Mouse (Mus musculus) lung, embryonic 16.5 days (tissue): ENCODE data around the gene Klf16. TPM values are rescaled to one million over a fixed set of nuclear protein-coding genes. Genes with fewer than 3 reads are reported as not detected.
A peak's percentile ranks its signal among the peaks of the same experiment; 100 is the strongest.

Experiments
- ATAC-seq: fragments of 200-750 bp; cut with Nextera tagmentation; 2 replicates; pipeline ENCODE4 v1.8.0; 2017; ENCODE audit warnings: low read depth, mild to moderate bottlenecking, moderate library complexity
- H3K27ac ChIP-seq: fragments of 300-500 bp; sonication (generic); 2 replicates; pipeline ENCODE4 v1.5.1; 2014; ENCODE audit warnings: mild to moderate bottlenecking, control low read depth, low read length
- H3K27me3 ChIP-seq: fragments of 300-500 bp; sonication (generic); 2 replicates; pipeline ENCODE4 v1.6.1; 2014; ENCODE audit warnings: low read depth, low read length, mixed read lengths; ENCODE audit not compliant: control insufficient read depth, insufficient read depth
- H3K36me3 ChIP-seq: fragments of 300-500 bp; sonication (generic); 2 replicates; pipeline ENCODE4 v1.6.1; 2014; ENCODE audit warnings: low read length; ENCODE audit not compliant: control insufficient read depth, insufficient read depth
- H3K4me1 ChIP-seq: fragments of 300-500 bp; sonication (generic); replicated peaks from 2 replicates; pipeline ENCODE4 v1.6.1; 2014; ENCODE audit warnings: low read length, mixed read lengths; ENCODE audit not compliant: control insufficient read depth, insufficient read depth
- H3K4me2 ChIP-seq: fragments of 300-500 bp; sonication (generic); 2 replicates; pipeline ENCODE4 v1.6.1; 2014; ENCODE audit warnings: low read depth, low read length, control low read depth
- H3K4me3 ChIP-seq: fragments of 300-500 bp; sonication (generic); 2 replicates; pipeline ENCODE4 v1.5.1; 2014; ENCODE audit warnings: mild to moderate bottlenecking, low read length, control low read depth
- H3K9ac ChIP-seq: fragments of 300-500 bp; sonication (generic); 2 replicates; pipeline ENCODE4 v1.6.1; 2014; ENCODE audit warnings: low read length, control low read depth
- H3K9me3 ChIP-seq: fragments of 300-500 bp; sonication (generic); 2 replicates; pipeline ENCODE4 v1.6.1; 2016; ENCODE audit warnings: low read length; ENCODE audit not compliant: control insufficient read depth
- WGBS: fragments of 180-500 bp; shearing (Covaris S2); extraction: QIAGEN DNeasy Blood & Tissue Kit; methylation state at CpG from one replicate; pipeline ENCODE4 v1.1.7; 2014; 5-methylcytosine and 5-hydroxymethylcytosine counted together
- polyA plus RNA-seq: library from polyadenylated mRNA; unstranded; fragments of >200 nt; fragmentation: Nextera tagmentation; extraction: Ambion mirVana; gene quantifications from 2 replicates; pipeline ENCODE4 v1.2.1, GENCODE M21; 2015

Gene Klf16
- polyA plus RNA-seq, 1 experiment from 2014 or later: 8.2 TPM

DNA sequence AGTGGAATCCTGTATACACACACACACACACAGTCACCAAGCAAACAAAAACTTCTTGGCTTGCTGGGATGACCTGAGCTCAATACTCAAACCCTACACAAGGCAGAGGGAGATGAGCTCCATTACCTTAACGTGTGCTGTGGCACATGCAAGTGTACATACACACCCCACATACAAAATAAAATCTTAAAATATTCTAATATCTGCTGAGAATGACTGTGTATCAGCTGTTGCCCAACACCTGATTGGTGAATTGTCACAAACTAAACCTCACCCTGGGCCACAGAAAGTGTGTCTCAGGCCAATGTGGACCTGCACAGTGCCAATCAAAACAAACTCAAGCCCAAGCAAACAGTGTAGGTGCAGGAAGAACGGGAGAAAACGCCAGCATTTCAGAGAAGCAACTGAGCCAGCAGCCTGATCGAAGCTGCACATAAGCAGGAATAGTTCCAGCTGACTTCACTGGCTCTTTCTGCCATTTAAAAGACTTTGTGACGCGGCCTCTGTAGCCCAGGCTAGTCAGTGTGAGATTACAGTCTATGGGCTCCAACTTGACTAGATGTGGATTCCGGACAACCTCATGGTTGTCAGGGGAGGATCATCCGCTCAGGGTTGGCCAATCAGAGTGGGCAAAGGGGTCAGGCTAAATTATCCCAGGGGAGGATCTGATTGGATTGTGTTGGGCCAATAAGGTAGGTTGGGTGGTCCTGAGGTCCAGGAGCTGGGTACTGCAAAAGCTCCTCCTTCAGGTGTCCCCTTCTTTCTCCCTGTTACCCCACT, 42.5 kb upstream of the Klf16 start:
- Histone ChIP-seq H3K9ac (no peak overlapping the region), H3K4me1 (peaks cover 20% of the 10 kb centered on the region), H3K27me3 (no peaks in the 10 kb centered on the region), H3K4me2 (no peak overlapping the region), H3K4me3 (no peak overlapping the region), H3K27ac (no peak overlapping the region), H3K9me3 (no peaks in the 10 kb centered on the region), H3K36me3 (peaks cover 9% of the 10 kb centered on the region)
- 27% methylated on average over 8 of the region's 8 CpGs for WGBS
- ATAC-seq: no peak

DNA sequence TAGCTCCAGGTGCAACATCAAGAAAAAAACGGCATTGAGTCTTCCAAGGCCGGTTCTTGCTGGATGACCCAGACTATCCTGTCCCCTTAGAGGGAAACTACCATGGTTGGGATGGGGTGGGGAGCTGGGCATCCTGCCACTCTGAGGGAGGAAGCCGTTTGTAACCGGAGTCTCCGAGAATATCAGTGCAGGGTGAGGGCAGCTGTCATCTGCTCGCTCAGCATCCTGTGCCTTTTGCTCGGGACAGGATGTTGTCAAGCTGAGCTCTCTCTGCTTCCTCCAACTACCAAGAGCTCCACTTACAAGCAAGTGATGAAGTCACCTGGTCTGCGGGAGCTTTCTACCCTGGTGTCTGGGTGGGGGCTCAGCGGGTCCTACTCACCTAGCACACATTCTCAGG, 41.1 kb upstream of the Klf16 start:
- no peak overlapping the region for H3K9ac ChIP-seq
- no peak for ATAC-seq
- H3K4me2 ChIP-seq: no peak overlapping the region
- peaks cover 16% of the 10 kb centered on the region for H3K36me3 ChIP-seq
- no peaks in the 10 kb centered on the region for H3K27me3 ChIP-seq
- peak overlapping the region; percentile 71 for H3K27ac ChIP-seq
- no peak overlapping the region for H3K4me3 ChIP-seq
- no peaks in the 10 kb centered on the region for H3K9me3 ChIP-seq
- peaks cover 6% of the 10 kb centered on the region for H3K4me1 ChIP-seq
- WGBS: 53% methylated on average over 9 of the region's 9 CpGs

DNA sequence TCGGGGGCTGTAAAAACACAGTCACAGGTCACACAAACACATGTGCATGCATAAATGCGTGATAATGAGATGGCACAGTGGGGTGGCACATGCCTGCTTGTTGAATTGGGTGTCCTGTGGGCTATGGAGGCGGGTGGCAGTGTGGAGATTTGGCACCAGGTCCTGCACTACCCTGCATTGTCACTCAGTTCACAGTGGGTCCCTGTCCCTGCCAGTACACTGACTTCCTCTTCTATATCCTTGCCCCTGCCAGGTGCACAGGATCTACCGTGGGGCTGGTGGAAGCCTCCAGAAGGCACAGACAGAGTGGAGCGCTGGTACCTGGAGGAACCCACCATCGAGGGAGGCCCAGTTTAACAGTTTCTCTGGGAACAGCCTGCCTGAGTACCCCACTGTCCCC, 37.2 kb upstream of the Klf16 start:
- H3K27me3 ChIP-seq: no peaks in the 10 kb centered on the region
- peaks cover 19% of the 10 kb centered on the region for H3K36me3 ChIP-seq

DNA sequence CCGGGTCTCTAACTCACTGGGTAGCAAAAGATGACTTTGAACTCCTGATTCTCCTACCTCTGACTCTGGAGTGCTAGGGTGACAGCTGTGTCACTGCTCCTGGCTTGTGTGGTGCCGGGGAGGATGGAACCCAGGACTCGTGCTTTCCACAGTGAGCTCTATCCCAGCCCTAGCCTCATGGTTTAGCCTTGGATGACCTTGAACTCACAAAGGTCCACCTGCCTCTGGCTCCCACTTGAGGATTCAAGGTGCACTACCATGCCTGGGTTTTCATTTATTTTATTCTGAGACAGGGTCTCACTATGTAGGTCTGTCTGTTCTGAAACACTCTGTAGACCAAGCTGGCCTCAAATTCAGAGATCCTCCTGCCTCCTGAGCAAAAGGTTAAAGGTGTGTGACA, 36.7 kb upstream of the Klf16 start:
- Histone ChIP-seq H3K36me3 (peaks cover 22% of the 10 kb centered on the region), H3K27ac (no peak overlapping the region), H3K4me2 (no peak overlapping the region), H3K9me3 (no peaks in the 10 kb centered on the region), H3K27me3 (no peaks in the 10 kb centered on the region), H3K9ac (no peak overlapping the region), H3K4me1 (no peaks in the 10 kb centered on the region), H3K4me3 (no peak overlapping the region)
- no peak for ATAC-seq
- WGBS: 80% methylated on average over 3 of the region's 3 CpGs

More for the DNA sequence above, 37.2 kb upstream of the Klf16 start:
- Histone ChIP-seq H3K4me2 (no peak overlapping the region), H3K4me3 (no peak overlapping the region), H3K27ac (no peak overlapping the region), H3K9ac (no peak overlapping the region), H3K9me3 (no peaks in the 10 kb centered on the region), H3K4me1 (no peaks in the 10 kb centered on the region)
- no peak for ATAC-seq
- 83% methylated on average over 6 of the region's 6 CpGs for WGBS

DNA sequence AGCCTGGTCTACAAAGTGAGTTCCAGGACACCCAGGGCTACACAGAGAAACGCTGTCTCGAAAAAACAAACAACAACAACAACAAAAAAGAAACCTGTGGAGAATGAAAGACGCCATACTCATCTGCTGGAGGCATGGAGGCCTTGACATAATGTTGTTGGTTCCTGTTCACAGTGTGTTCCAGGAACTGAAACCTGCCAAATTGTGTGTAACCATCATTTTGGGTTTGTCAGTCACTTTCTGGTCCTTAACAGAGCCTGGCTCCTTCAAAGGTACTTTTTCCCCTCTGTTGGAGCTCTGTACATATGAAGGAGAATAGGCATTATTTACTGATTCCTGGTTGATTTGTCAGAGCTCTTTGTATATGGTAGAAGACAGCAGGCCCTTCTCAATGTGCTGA, 34.8 kb upstream of the Klf16 start:
- Histone ChIP-seq H3K27me3 (no peaks in the 10 kb centered on the region), H3K9ac (no peak overlapping the region), H3K4me2 (no peak overlapping the region), H3K4me1 (no peaks in the 10 kb centered on the region), H3K36me3 (peaks cover 36% of the 10 kb centered on the region), H3K9me3 (no peaks in the 10 kb centered on the region), H3K27ac (no peak overlapping the region), H3K4me3 (no peak overlapping the region)
- WGBS: 91% methylated on average over 3 of the region's 3 CpGs
- no peak for ATAC-seq

DNA sequence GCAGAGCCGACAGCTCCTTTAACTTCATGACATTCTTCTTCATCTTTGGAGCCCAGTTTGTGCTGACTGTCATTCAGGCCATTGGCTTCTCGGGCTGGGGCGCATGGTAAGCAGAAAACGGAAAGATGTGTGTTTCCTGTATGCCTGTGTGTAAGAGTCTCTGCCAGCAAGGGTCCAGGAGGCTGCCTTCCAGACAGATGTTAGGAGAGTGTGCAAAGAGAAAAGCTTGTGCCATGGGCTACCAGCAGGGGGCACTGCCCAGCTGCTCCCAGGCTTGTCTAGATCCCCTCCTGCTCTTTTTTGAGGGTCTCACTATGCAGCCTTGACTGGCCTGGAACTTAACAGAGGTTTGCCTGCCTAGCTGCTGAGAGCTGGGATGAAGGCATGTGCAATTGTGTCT, 33.9 kb upstream of the Klf16 start:
- H3K4me2 ChIP-seq: no peak overlapping the region
- 48% methylated on average over 4 of the region's 4 CpGs for WGBS
- no peak overlapping the region for H3K27ac ChIP-seq
- H3K9ac ChIP-seq: no peak overlapping the region
- no peaks in the 10 kb centered on the region for H3K27me3 ChIP-seq
- no peak overlapping the region for H3K4me3 ChIP-seq
- no peaks in the 10 kb centered on the region for H3K9me3 ChIP-seq
- ATAC-seq: peak; percentile 55
- H3K4me1 ChIP-seq: no peaks in the 10 kb centered on the region
- H3K36me3 ChIP-seq: peaks cover 43% of the 10 kb centered on the region

DNA sequence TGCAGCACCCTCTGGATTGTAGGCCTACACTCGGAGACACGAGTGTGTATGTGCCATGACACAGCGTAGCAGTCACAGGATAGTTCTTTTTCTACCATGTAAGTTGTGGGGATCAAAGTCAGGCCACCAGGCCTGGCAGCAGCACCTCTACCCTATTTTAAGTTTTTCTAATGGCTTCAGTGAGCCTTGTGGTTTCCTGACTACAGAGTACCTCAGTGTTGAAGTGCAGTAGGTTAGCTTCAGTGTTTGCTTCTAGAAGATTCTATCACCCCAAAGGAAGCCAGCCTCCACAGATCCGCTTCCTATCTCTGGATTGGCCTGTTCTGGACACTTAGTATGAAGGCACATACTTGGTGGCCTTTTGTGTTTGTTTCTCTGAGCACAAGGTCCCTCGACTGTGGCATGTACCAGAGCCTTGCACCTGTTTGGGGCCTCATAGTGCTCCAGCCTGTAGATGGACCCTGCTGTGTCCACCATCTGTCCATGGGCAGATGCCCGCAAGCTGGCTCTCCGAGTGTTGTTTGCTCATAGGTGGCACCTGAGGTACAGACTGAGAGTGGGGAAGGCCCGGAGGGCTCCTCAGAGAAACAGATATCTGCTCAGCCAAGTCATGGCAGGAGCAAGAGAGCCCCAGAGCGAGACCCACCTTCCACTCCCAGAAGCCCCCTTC, 33.1 kb upstream of the Klf16 start:
- Histone ChIP-seq H3K36me3 (peaks cover 40% of the 10 kb centered on the region), H3K9me3 (no peaks in the 10 kb centered on the region), H3K4me2 (no peak overlapping the region), H3K27me3 (no peaks in the 10 kb centered on the region), H3K27ac (no peak overlapping the region), H3K4me1 (no peaks in the 10 kb centered on the region), H3K4me3 (no peak overlapping the region), H3K9ac (no peak overlapping the region)
- 89% methylated on average over 9 of the region's 9 CpGs for WGBS
- no peak for ATAC-seq

DNA sequence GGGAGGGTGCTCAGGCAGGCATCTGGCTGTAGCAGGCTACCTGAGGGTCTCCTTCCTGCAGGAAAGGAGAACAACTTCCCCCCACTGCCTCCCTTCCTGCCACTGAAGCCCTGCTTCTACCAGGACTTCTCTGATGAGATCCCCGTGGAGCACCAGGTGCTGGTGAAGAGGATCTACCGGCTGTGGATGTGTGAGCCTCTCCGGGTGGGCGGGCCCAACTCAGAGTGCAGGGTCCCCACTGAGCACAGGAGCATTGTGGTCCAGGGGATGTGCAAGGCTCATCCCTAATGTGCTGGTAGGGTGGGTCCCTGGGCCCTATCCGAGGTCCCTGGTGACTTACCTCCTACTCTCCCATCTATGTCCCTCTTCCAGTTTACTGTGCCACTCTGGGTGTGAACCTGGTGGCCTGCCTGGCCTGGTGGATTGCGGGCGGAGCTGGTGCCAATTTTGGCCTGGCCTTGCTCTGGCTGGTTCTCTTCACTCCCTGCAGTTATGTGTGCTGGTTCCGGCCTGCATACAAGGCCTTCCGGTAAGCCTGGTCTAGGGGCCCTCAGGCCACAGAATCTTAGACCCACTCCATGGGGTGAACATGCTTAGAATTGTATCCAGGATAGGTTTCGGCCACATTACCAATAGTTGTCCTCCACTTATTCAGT, 32.3 kb upstream of the Klf16 start:
- H3K36me3 ChIP-seq: peaks cover 33% of the 10 kb centered on the region

DNA sequence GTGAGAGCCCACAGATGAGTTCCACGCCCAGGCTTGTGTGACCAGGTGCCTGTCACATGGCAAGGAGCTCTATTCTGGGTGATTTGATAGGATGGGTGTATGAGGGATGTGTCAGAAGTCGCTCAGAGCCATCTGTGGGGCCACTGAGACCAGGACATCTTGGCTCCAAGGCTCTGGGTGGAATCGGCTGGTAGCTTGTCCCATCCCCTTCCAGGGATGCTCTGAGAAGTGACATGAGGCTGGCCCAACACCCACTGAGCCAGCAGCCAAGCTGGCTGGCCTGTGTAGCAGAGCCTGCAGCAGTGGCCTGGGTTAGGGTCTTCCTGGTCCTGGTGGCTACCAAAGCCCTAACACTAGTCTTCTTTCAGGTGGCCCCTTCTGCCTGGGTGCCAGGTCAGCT, 31.3 kb upstream of the Klf16 start:
- H3K27me3 ChIP-seq: no peaks in the 10 kb centered on the region
- no peak for ATAC-seq
- H3K36me3 ChIP-seq: peaks cover 27% of the 10 kb centered on the region
- no peak overlapping the region for H3K27ac ChIP-seq
- peaks cover 9% of the 10 kb centered on the region for H3K4me1 ChIP-seq
- H3K4me3 ChIP-seq: no peak overlapping the region
- WGBS: 79% methylated on average over 3 of the region's 3 CpGs
- no peaks in the 10 kb centered on the region for H3K9me3 ChIP-seq
- no peak overlapping the region for H3K4me2 ChIP-seq
- no peak overlapping the region for H3K9ac ChIP-seq

More for the DNA sequence above, 32.3 kb upstream of the Klf16 start:
- WGBS: 85% methylated on average over 10 of the region's 10 CpGs
- Histone ChIP-seq H3K4me3 (no peak overlapping the region), H3K4me1 (no peaks in the 10 kb centered on the region), H3K27me3 (no peaks in the 10 kb centered on the region), H3K9ac (no peak overlapping the region), H3K4me2 (no peak overlapping the region), H3K27ac (no peak overlapping the region), H3K9me3 (no peaks in the 10 kb centered on the region)
- no peak for ATAC-seq
